Mouse (Mus musculus): ENCODE data around the gene Proser3. TPM values are rescaled to one million over a fixed set of nuclear protein-coding genes. Genes with fewer than 3 reads are reported as not detected.
"Not testable (repeated sequence)": the region's sequence is repeated elsewhere in the genome, so short reads cannot be mapped to it uniquely, and the experiment has no call there.

Gene Proser3
- total RNA-seq, 2 experiments from 2014 or later, result 4.6 to 5.3 TPM

GRCm38 (mm10) chr7:30495506-30496042, 56.5 kb downstream of the Proser3 start:
- intact Hi-C loops (cut with DNase I); DNase-seq: not testable (repeated sequence)

- intact Hi-C loops (cut with DNase I), result loop anchor here (2.0 to 5.0 kb wide), 3 partner anchors 51 to 121 kb away; partner anchors contain the start of genes Hspb6 and Proser3
- DNase-seq, result no peak
Observed at GRCm38 (mm10) chr7:30493401-30493931, 58.6 kb downstream of the Proser3 start, which contains the start of gene Prodh2. Prodh2 (plus strand) TSS chr7:30493622.

GRCm38 (mm10) chr7:30492765-30493164, 59.3 kb downstream of the Proser3 start:
- peak; percentile 74 to 85 for DNase-seq
- intact Hi-C loops (cut with DNase I), result loop anchor here (2.0 to 5.0 kb wide), 3 partner anchors 50 to 120 kb away; partner anchors contain the start of genes Hspb6 and Proser3

GRCm38 (mm10) chr7:30490957-30491307, 61.2 kb downstream of the Proser3 start:
- DNase-seq, result no peak
- intact Hi-C loops (cut with DNase I), result loop anchor here (5.0 kb wide), 2 partner anchors 49 to 61 kb away; partner anchors contain the start of genes Hspb6 and Proser3

GRCm38 (mm10) chr7:30490251-30490956, 61.7 kb downstream of the Proser3 start:
- peak; percentile 15 to 38 for DNase-seq
- intact Hi-C loops (cut with DNase I), result loop anchor here (5.0 kb wide), 2 partner anchors 48 to 62 kb away; partner anchors contain the start of genes Hspb6 and Proser3

Small RNAs within 50 kb of the gene (microRNA-seq; reads per million reads assigned to microRNA genes)
- gene Gm38670, result 0.36 to 4.3 reads per million in 2 experiments
- gene Mir3569, result 0.27 to 0.60 reads per million in 2 experiments

Other genes with a start within 250 kb of the Proser3 start
- gene Alkbh6, start 243.6 kb downstream of the Proser3 start, total RNA-seq (2021), result 10 to 100 TPM; 22.0 to 23.0 TPM
- gene Syne4, start 237.5 kb downstream of the Proser3 start, total RNA-seq (2021), result 1 to 10 TPM; 1.4 to 1.8 TPM
- under 1 TPM; 0.85 to 0.88 TPM for gene E130208F15Rik, start 230.6 kb downstream of the Proser3 start, total RNA-seq (2021)
- 10 to 100 TPM; 12.1 to 12.8 TPM for gene Sdhaf1, start 228.4 kb downstream of the Proser3 start, total RNA-seq (2021)
- gene Lrfn3, start 189.5 kb downstream of the Proser3 start, total RNA-seq (2021), result 1 to 10 TPM in 1 of 2 experiments, under 1 TPM in 1; 0.83 to 1.2 TPM
- 10 to 100 TPM; 18.6 to 19.9 TPM for gene Tyrobp, start 138.5 kb downstream of the Proser3 start, total RNA-seq (2021)
- 1 to 10 TPM; 1.2 to 1.3 TPM for gene Hcst, start 132.4 kb downstream of the Proser3 start, total RNA-seq (2021)
- gene Nfkbid, start 130.6 kb downstream of the Proser3 start, total RNA-seq (2021), result under 1 TPM; 0.67 to 0.71 TPM
- gene Aplp1, start 106.8 kb downstream of the Proser3 start, total RNA-seq (2021), result 1 to 10 TPM; 4.0 to 4.4 TPM
- not detected for gene Kirrel2, start 94.6 kb downstream of the Proser3 start, total RNA-seq (2021)
- gene Nphs1, start 94.0 kb downstream of the Proser3 start, total RNA-seq (2021), result not detected
- gene Prodh2, start 58.7 kb downstream of the Proser3 start, total RNA-seq (2021), result not detected
- gene Arhgap33, start 17.2 kb downstream of the Proser3 start, total RNA-seq (2021), result 1 to 10 TPM; 2.7 to 3.2 TPM
- gene Hspb6, start 121 bp downstream of the Proser3 start, total RNA-seq (2021), result 100 to 1,000 TPM; 425 to 488 TPM
- 10 to 100 TPM; 14.4 to 16.4 TPM for gene Lin37, start 7.5 kb upstream of the Proser3 start, total RNA-seq (2021)
- gene U2af1l4, start 11.0 kb upstream of the Proser3 start, total RNA-seq (2021), result 10 to 100 TPM; 63.8 to 65.6 TPM
- 1 to 10 TPM; 1.9 to 2.4 TPM for gene Gm49396, start 11.0 kb upstream of the Proser3 start, total RNA-seq (2021)
- 10 to 100 TPM; 66.3 to 67.3 TPM for gene Psenen, start 11.3 kb upstream of the Proser3 start, total RNA-seq (2021)
- gene Igflr1, start 13.1 kb upstream of the Proser3 start, total RNA-seq (2021), result 1 to 10 TPM; 1.9 to 2.5 TPM
- gene Kmt2b, start 36.4 kb upstream of the Proser3 start, total RNA-seq (2021), result 10 to 100 TPM; 22.6 to 26.9 TPM
- not detected for gene Zbtb32, start 46.6 kb upstream of the Proser3 start, total RNA-seq (2021)
- gene Upk1a, start 60.5 kb upstream of the Proser3 start, total RNA-seq (2021), result under 1 TPM; 0.34 to 0.38 TPM
- 1,000 to 10,000 TPM; 4,389 to 4,822 TPM for gene Cox6b1, start 73.9 kb upstream of the Proser3 start, total RNA-seq (2021)
- not detected for gene Etv2, start 83.6 kb upstream of the Proser3 start, total RNA-seq (2021)
- 10 to 100 TPM; 49.1 to 53.1 TPM for gene Rbm42, start 98.0 kb upstream of the Proser3 start, total RNA-seq (2021)
- gene Haus5, start 112.7 kb upstream of the Proser3 start, total RNA-seq (2021), result 1 to 10 TPM; 4.7 to 4.8 TPM
- under 1 TPM in 1 of 2 experiments, not detected in 1; 0.43 TPM for gene Pmis2, start 119.3 kb upstream of the Proser3 start, total RNA-seq (2021)
- not detected for gene 2200002J24Rik, start 146.6 kb upstream of the Proser3 start, total RNA-seq (2021)
- under 1 TPM in 1 of 2 experiments, not detected in 1; 0.15 TPM for gene Atp4a, start 159.9 kb upstream of the Proser3 start, total RNA-seq (2021)
- 100 to 1,000 TPM; 238 to 243 TPM for gene Tmem147, start 177.2 kb upstream of the Proser3 start, total RNA-seq (2021)
- gene Gapdhs, start 191.4 kb upstream of the Proser3 start, total RNA-seq (2021), result not detected
- 1 to 10 TPM; 4.3 to 5.5 TPM for gene Sbsn, start 199.2 kb upstream of the Proser3 start, total RNA-seq (2021)
- gene Dmkn, start 211.5 kb upstream of the Proser3 start, total RNA-seq (2021), result 1 to 10 TPM; 4.8 to 7.0 TPM
- not detected for gene Krtdap, start 235.6 kb upstream of the Proser3 start, total RNA-seq (2021)

Data from heart, postnatal 14 days (tissue).